Mouse (Mus musculus): ENCODE results near the gene Fthl17d. TPM values are rescaled to one million over a fixed set of nuclear protein-coding genes. Genes with fewer than 3 reads are reported as not detected.

Fthl17d gene
- not detected for total RNA-seq (2023)

GRCm38 (mm10) chrX:8986655-8987054, at the start of gene Fthl17d:
Fthl17d (minus strand) TSS chrX:8986755.

GRCm38 (mm10) chrX:9033193-9033592, 46.6 kb upstream of the Fthl17d start, which contains the start of gene Fthl17e:
Fthl17e (plus strand) TSS chrX:9033493.

GRCm38 (mm10) chrX:8976459-8976858, 10.1 kb downstream of the Fthl17d start, which contains the start of gene Fthl17c:
Fthl17c (minus strand) TSS chrX:8976559.

GRCm38 (mm10) chrX:8962875-8963274, 23.7 kb downstream of the Fthl17d start, which contains the start of gene Fthl17b:
Fthl17b (minus strand) TSS chrX:8962975.

Other genes starting within 250 kb of the Fthl17d start
- gene Ssx9, start 238.3 kb downstream of the Fthl17d start, total RNA-seq (2023), result not detected
- gene Ssxb5, start 183.1 kb downstream of the Fthl17d start, total RNA-seq (2023), result not detected
- not detected for gene Gm6592, start 142.8 kb downstream of the Fthl17d start, total RNA-seq (2023)
- not detected for gene Gm5751, start 112.5 kb downstream of the Fthl17d start, total RNA-seq (2023)
- under 1 TPM; 0.27 to 0.60 TPM for gene B630019K06Rik, start 94.4 kb downstream of the Fthl17d start, total RNA-seq (2023)
- not detected for gene Fthl17b, start 23.8 kb downstream of the Fthl17d start, total RNA-seq (2023)
- not detected for gene Fthl17c, start 10.2 kb downstream of the Fthl17d start, total RNA-seq (2023)
- not detected for gene Fthl17e, start 46.7 kb upstream of the Fthl17d start, total RNA-seq (2023)
- gene Fthl17f, start 76.3 kb upstream of the Fthl17d start, total RNA-seq (2023), result not detected
- not detected for gene 4930402K13Rik, start 117.8 kb upstream of the Fthl17d start, total RNA-seq (2023)
- gene Lancl3, start 213.1 kb upstream of the Fthl17d start, total RNA-seq (2023), result not detected